Mouse (Mus musculus) fat pad, adult 2 months (tissue): ENCODE measurements around the gene Ptdss2.

Experiments
- DNase-seq: peaks from one replicate; pipeline ENCODE4 v3.0.0-alpha.2; 2011; ENCODE audit warnings: low read depth, low spot score; ENCODE audit errors: extremely low read depth

Gene Ptdss2

DNA sequence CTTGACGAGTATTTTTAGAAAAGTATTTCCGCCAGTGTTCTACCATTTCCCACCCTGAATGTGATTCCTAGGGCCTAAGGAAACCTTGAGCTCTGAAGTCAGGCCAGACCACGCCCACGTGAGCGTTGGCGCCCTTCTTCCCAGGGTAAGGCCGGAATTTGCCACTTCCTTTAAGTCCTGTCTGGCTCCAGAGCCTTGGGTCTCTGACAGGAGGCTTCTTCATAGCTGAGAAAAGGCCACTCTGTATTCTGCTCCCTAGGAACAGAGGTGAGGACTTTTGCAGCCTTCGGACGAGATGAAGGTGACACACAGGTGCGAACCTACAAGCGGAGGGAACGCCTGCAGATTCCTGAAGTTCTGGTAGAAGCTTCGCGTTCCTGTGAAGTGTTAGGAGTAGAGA lies at the start of gene Ptdss2:
Gene Ptdss2, plus strand, starts transcription at position 138 of the 400 bp plus-strand sequence.
- no peak for DNase-seq

DNA sequence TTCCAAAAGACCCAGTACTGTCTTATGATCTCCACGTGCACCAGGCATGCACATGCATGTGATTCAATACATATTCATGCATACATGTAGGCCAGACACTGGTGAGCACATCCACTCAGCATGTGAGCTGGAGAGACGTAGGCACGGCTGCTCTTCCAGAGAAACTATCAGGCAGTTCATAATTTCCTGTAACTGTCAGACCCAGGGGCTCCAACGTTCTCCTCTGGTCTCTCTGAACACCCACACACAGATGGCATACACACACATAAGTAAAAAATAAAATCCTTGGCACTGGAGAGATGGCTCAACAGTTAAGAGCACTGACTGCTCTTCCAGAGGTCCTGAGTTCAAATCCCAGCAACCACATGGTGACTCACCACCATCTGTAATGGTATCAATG lies 48.4 kb upstream of the Ptdss2 start:
- no peak for DNase-seq

DNA sequence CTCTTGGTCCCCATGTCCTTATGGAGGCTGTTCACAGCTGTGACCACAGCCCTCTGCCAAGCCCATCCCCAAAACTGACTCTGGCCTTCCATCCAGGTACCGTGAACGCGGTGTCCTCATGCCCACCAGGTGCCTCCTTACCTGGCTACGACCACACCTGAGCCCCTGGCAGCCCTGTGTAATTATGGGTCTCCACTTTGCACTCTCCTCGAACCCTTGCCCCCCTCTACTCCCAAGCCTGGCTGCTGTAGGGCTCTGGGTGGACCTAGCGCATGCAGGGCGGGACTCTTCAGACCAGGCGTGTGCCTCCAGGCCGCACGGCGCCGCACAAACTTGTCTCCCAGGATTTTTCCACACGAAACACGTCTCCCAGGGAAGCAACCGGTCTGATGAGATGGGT lies 44.3 kb upstream of the Ptdss2 start, which contains the start of gene Pkp3:
Gene Pkp3, plus strand, starts transcription at position 378 of the 400 bp plus-strand sequence.
- DNase-seq = no peak

DNA sequence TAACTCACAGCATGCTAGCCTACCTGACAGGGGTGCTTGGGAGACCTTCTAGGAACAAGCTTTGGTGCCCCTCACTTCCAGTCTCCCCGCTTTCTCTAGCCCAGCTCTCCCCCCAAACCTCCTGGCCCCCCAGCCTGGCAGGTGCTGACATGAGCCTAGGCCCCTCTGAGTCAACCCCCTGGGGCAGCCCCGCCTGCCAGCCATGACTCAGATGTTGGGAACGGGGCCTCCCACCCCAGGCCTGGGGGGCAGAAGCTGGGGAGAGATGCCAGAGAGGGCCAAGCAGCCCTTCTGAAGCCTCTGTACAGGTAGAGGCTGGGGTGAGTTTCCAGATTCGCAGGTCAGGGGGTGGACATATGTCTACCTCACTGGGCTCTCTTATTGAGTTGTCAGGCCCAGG lies 43.3 kb upstream of the Ptdss2 start:
- DNase-seq = no peak

DNA sequence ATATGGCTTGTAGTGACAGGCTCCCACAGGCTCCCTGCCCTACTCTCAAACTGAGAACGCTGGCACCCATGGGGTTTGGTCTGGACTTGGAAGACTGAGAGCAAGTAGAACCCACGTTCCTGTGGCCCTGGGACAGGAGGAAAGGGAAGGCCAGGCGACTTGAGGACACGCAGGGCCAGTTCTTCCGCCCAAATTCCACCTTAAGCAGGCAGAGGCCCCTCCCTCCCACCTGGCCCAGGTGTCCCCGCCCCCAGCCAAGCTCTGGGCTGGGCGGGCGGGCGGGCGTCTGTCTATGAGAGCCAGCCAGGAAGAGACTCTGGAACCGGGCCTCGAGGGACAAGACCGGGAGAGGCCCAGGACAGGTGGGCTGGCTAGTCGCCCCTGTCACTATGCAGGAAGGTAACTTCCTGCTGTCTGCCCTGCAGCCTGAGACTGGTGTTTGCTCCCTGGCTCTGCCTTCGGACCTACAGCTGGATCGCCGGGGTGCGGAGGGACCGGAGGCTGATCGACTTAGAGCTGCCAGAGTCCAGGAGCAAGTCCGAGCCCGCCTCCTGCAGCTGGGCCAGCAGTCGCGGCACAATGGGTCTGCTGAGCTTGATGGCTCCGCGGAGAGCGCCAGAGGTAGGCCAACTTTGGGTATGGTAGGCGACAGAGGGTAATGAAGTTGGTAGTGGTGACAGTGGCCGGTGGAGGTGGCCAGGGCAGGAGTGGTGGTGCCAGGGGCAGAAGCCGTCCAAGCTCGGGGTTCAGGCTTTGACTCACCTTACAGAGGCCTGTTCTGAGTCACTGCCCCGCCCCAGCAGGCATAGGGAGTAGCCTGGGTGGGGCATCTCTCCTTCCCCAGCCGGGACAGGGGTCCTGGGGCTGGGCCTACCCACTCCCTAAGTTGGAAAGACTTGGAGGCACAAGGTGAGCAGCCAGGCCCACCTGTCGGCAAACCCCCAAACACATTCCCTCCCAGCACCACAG lies 42.4 kb upstream of the Ptdss2 start:
- DNase-seq = peak; percentile 94

GRCm38 (mm10) chr7:141087894-141088293 lies 34.3 kb upstream of the Ptdss2 start:
- DNase-seq = no peak

DNA sequence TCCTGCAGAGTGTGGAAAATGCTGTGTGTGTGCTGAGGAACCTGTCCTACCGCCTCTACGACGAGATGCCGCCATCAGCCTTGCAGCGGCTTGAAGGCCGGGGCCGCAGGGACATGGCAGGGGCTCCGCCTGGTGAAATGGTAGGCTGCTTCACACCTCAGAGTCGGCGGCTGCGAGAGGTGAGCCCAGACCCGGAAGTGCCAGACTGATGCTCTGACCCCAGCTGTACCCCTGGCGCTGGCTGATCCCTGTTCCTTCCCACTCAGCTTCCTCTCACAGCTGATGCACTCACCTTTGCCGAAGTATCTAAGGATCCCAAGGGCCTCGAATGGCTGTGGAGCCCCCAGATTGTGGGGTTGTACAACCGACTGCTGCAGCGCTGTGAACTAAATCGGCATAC lies 33.7 kb upstream of the Ptdss2 start:
- DNase-seq = no peak

- DNase-seq = no peak
These were observed 32.0 kb upstream of the Ptdss2 start for GRCm38 (mm10) chr7:141090228-141090627.

- DNase-seq = no peak
These were observed 30.0 kb upstream of the Ptdss2 start for GRCm38 (mm10) chr7:141092051-141092735.

DNA sequence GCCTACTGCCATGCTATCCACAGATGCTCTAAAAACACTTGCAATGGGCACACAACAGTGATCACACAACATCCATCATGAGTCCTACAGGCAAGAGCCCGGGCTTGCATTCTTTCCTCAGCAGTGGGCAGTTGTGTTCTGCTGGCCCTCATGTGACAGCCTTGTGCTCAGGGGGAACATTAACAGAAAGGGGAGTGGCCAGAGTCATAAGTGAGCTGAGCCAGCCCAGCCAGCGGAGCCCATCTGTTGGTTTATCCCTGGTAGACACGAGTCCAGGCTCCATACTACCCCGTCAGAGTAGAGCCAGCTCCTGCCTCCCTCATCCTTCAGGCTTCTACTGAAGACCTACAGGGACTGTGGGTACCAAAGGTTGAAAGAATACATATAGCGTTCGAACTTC lies 28.2 kb upstream of the Ptdss2 start:
- DNase-seq = no peak

GRCm38 (mm10) chr7:141094487-141095205 lies 27.5 kb upstream of the Ptdss2 start:
- no peak for DNase-seq

DNA sequence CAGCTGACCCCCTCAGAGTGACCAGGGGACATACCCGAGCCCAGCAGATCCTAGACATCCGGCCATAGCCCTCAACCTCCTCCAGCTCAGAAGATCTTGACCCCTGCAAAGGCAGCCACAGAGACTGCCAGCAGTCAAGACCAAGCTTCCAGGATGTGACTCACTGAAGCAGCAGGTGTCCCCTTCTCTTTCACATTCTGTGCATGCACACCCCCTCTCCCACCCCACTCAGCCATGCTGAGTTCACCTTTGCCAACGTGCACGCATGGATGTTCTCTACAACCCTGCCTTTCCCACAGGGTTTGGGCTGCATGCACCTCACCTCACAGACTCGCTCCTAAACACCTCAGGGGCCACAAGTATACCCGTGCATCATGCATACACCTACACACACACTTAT lies 26.2 kb upstream of the Ptdss2 start:
- no peak for DNase-seq

- no peak for DNase-seq
These were observed 25.5 kb upstream of the Ptdss2 start for GRCm38 (mm10) chr7:141096649-141097056.

GRCm38 (mm10) chr7:141097177-141097576 lies 25.0 kb upstream of the Ptdss2 start:
- DNase-seq = no peak

DNA sequence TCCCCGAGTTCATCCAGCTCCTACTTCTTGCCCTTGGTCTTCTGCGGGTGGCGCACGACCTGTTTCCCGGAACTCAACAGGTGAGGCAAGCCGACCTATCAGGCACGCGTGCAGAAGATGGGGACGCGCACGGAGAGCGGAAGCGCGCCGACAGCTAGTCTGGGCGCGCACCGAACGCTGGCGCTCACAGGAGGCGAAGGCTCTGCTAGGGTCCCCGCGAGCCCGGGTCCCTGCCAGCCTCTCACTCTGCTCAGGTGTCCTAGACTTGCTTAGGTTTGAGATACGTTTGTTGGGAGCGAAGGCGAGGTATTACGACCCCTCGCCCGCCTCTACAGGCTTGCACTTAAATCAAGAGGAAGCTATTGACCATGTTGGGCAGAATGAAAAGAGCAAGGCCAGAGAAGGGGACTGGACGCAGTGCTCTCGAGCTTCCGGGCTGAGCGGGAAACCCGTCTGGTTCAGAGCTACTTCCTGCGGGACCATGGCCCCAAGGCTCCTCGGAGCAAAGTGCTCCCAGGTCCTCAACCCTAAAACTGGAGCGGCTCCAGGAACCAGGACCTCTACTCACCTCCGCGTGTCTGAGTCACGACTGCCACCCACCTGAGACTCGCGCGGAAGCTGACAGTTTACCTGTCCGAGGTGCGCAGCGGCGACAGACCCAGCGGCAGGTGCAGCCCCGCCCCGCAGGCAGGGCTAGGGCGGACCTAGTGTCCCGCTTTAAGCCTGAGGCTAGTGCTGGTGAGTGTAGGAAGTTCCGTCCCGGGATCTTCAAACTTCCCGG lies 22.1 kb upstream of the Ptdss2 start, which contains the start of gene Sigirr:
Gene Sigirr, minus strand, starts transcription at position 662 of the 781 bp plus-strand sequence.
- DNase-seq = no peak

- DNase-seq = no peak
These were observed 19.0 kb upstream of the Ptdss2 start for GRCm38 (mm10) chr7:141103161-141103560.

- DNase-seq = no peak
These were observed 6.3 kb upstream of the Ptdss2 start for GRCm38 (mm10) chr7:141115874-141116273.

DNA sequence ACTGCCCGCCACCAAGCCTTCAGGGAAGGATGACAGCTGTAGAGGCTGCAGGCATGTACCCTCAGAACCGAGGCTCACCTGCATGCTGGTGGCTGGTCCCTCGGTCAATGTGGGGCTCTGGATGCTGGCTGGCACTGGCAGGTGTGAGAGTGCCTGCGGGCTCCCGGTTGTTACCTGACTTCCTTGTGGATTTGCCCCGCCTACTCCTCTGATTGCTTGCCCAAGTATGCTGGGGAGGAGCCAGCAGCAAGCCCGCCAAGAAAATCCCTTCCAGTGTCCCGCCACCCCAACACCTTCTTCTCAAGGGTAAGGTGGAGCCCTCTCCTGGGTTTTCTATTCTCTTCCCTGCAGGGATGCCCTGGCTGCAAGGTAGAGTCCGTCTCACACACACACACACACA lies 4.5 kb upstream of the Ptdss2 start, which contains the start of gene Ano9:
Gene Ano9, minus strand, starts transcription at position 171 of the 400 bp plus-strand sequence.
- DNase-seq = no peak

DNA sequence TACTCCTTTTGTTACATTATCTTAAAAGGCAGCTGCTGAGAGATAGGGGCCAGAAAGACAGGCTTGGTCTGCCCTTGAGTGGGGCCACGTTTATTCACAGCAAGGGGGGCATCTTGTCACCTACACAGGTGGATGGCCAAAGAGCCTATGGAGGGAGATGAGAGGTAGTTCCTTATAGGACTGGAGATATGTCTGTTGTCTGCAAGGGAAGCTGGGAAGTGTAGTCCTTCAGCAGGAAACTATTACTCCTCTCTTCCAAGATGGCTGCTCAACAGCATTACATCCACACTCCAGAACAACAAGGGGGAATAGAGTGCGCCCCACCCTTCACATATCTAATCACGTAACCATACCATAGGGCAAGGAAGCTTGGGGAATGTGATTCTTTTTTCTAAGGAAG lies 2.7 kb upstream of the Ptdss2 start:
- no peak for DNase-seq

DNA sequence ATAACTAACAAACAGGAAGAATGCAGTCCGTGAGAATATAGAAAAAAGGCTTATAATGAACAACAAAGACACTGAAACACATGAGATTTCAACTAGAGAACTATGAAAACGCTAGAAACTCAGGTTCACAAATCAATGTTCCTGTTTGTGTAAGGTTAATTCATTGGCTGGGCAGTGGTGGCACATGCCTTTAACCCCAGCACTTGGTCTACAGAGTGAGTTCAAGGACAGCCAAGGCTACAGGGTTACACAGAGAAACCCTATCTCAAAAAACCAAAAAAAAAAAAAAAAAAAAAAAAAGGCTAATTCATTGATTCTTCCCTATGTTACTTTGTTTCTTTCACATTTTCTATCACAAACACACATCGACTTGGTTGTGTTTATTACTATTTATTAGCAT lies 1.6 kb upstream of the Ptdss2 start:
- no peak for DNase-seq
